Mouse (Mus musculus): Measurements from ENCODE around the gene Nhlrc2. TPM values are rescaled to one million over a fixed set of nuclear protein-coding genes. Genes with fewer than 3 reads are reported as not detected.
"Not testable (repeated sequence)": the region's sequence is repeated elsewhere in the genome, so short reads cannot be mapped to it uniquely, and the experiment has no call there.

Nhlrc2 gene
- 6.0 and 8.3 TPM in 2 replicates for polyA plus RNA-seq (2015; fragmentation: Nextera tagmentation; extraction: Ambion mirVana)

GRCm38 (mm10) chr19:56548230-56549032 is at the start of gene Nhlrc2:
Nhlrc2 (plus strand) TSS chr19:56548261.
- Histone ChIP-seq H3K4me1 (ENCODE audit: control insufficient read depth, insufficient read depth, low read depth, low read length) (peaks cover 16% of the 10 kb centered on the region), H3K27me3 (replicated peaks; ENCODE audit: control insufficient read depth, insufficient read depth, low read length) (no peaks in the 10 kb centered on the region), H3K36me3 (ENCODE audit: control insufficient read depth, insufficient read depth, low read length) (peaks cover 17% of the 10 kb centered on the region), H3K9me3 (ENCODE audit: control insufficient read depth, low read length) (no peaks in the 10 kb centered on the region), H3K9ac (ENCODE audit: low read depth, low read length) (peak within 1 kb of the TSS; percentile 93), H3K4me3 (ENCODE audit: low read length) (peak within 1 kb of the TSS; percentile 91), H3K4me2 (ENCODE audit: low read length) (peak within 1 kb of the TSS; percentile 89), H3K27ac (ENCODE audit: low read depth, low read length) (peak within 1 kb of the TSS; percentile 84)
- peak; percentile 89 for ATAC-seq
- WGBS = under 1% methylated on average over 69 of the region's 69 CpGs

- no CpG with 5 or more reads among the region's 5 CpGs for WGBS
- H3K4me3 ChIP-seq (ENCODE audit: low read length); H3K27me3 ChIP-seq (replicated peaks; ENCODE audit: control insufficient read depth, insufficient read depth, low read length); H3K4me2 ChIP-seq (ENCODE audit: low read length); H3K9ac ChIP-seq (ENCODE audit: low read depth, low read length); H3K4me1 ChIP-seq (ENCODE audit: control insufficient read depth, insufficient read depth, low read depth, low read length); ATAC-seq; H3K27ac ChIP-seq (ENCODE audit: low read depth, low read length); H3K9me3 ChIP-seq (ENCODE audit: control insufficient read depth, low read length); H3K36me3 ChIP-seq (ENCODE audit: control insufficient read depth, insufficient read depth, low read length): not testable (repeated sequence)
Observed at GRCm38 (mm10) chr19:56503069-56503468, 45.0 kb upstream of the Nhlrc2 start.

- not testable (repeated sequence) for H3K4me2 ChIP-seq (ENCODE audit: low read length); H3K4me1 ChIP-seq (ENCODE audit: control insufficient read depth, insufficient read depth, low read depth, low read length); H3K36me3 ChIP-seq (ENCODE audit: control insufficient read depth, insufficient read depth, low read length); H3K9ac ChIP-seq (ENCODE audit: low read depth, low read length); H3K9me3 ChIP-seq (ENCODE audit: control insufficient read depth, low read length); H3K4me3 ChIP-seq (ENCODE audit: low read length); ATAC-seq; H3K27me3 ChIP-seq (replicated peaks; ENCODE audit: control insufficient read depth, insufficient read depth, low read length); H3K27ac ChIP-seq (ENCODE audit: low read depth, low read length)
- WGBS = no CpG with 5 or more reads among the region's 5 CpGs
Observed at GRCm38 (mm10) chr19:56503525-56503924, 44.5 kb upstream of the Nhlrc2 start.

- H3K4me3 ChIP-seq (ENCODE audit: low read length); H3K9ac ChIP-seq (ENCODE audit: low read depth, low read length); ATAC-seq; H3K4me1 ChIP-seq (ENCODE audit: control insufficient read depth, insufficient read depth, low read depth, low read length); H3K36me3 ChIP-seq (ENCODE audit: control insufficient read depth, insufficient read depth, low read length); H3K27ac ChIP-seq (ENCODE audit: low read depth, low read length); H3K4me2 ChIP-seq (ENCODE audit: low read length); H3K9me3 ChIP-seq (ENCODE audit: control insufficient read depth, low read length); H3K27me3 ChIP-seq (replicated peaks; ENCODE audit: control insufficient read depth, insufficient read depth, low read length): not testable (repeated sequence)
- no CpG with 5 or more reads among the region's 4 CpGs for WGBS
Observed at GRCm38 (mm10) chr19:56511207-56511606, 36.9 kb upstream of the Nhlrc2 start.

- H3K36me3 ChIP-seq (ENCODE audit: control insufficient read depth, insufficient read depth, low read length); H3K27me3 ChIP-seq (replicated peaks; ENCODE audit: control insufficient read depth, insufficient read depth, low read length); H3K4me2 ChIP-seq (ENCODE audit: low read length); H3K27ac ChIP-seq (ENCODE audit: low read depth, low read length); ATAC-seq; H3K4me3 ChIP-seq (ENCODE audit: low read length); H3K9ac ChIP-seq (ENCODE audit: low read depth, low read length); H3K4me1 ChIP-seq (ENCODE audit: control insufficient read depth, insufficient read depth, low read depth, low read length); H3K9me3 ChIP-seq (ENCODE audit: control insufficient read depth, low read length): not testable (repeated sequence)
- WGBS = no CpG with 5 or more reads among the region's 2 CpGs
Observed at GRCm38 (mm10) chr19:56513527-56513926, 34.5 kb upstream of the Nhlrc2 start.

GRCm38 (mm10) chr19:56519408-56519807 is 28.7 kb upstream of the Nhlrc2 start:
- H3K27ac ChIP-seq (ENCODE audit: low read depth, low read length); ATAC-seq; H3K36me3 ChIP-seq (ENCODE audit: control insufficient read depth, insufficient read depth, low read length); H3K27me3 ChIP-seq (replicated peaks; ENCODE audit: control insufficient read depth, insufficient read depth, low read length); H3K9me3 ChIP-seq (ENCODE audit: control insufficient read depth, low read length); H3K4me3 ChIP-seq (ENCODE audit: low read length); H3K4me2 ChIP-seq (ENCODE audit: low read length); H3K9ac ChIP-seq (ENCODE audit: low read depth, low read length); H3K4me1 ChIP-seq (ENCODE audit: control insufficient read depth, insufficient read depth, low read depth, low read length): not testable (repeated sequence)
- WGBS = no CpG with 5 or more reads among the region's 7 CpGs

- H3K4me2 ChIP-seq (ENCODE audit: low read length); H3K4me1 ChIP-seq (ENCODE audit: control insufficient read depth, insufficient read depth, low read depth, low read length); H3K27me3 ChIP-seq (replicated peaks; ENCODE audit: control insufficient read depth, insufficient read depth, low read length); ATAC-seq; H3K4me3 ChIP-seq (ENCODE audit: low read length); H3K27ac ChIP-seq (ENCODE audit: low read depth, low read length); H3K9me3 ChIP-seq (ENCODE audit: control insufficient read depth, low read length); H3K9ac ChIP-seq (ENCODE audit: low read depth, low read length); H3K36me3 ChIP-seq (ENCODE audit: control insufficient read depth, insufficient read depth, low read length): not testable (repeated sequence)
- WGBS = no CpG with 5 or more reads among the region's 11 CpGs
Observed at GRCm38 (mm10) chr19:56530529-56530928, 17.5 kb upstream of the Nhlrc2 start.

- Histone ChIP-seq H3K4me1 (ENCODE audit: control insufficient read depth, insufficient read depth, low read depth, low read length) (no peaks in the 10 kb centered on the region), H3K4me3 (ENCODE audit: low read length) (no peak overlapping the region), H3K4me2 (ENCODE audit: low read length) (no peak overlapping the region), H3K9me3 (ENCODE audit: control insufficient read depth, low read length) (no peaks in the 10 kb centered on the region), H3K9ac (ENCODE audit: low read depth, low read length) (no peak overlapping the region), H3K36me3 (ENCODE audit: control insufficient read depth, insufficient read depth, low read length) (no peaks in the 10 kb centered on the region), H3K27ac (ENCODE audit: low read depth, low read length) (no peak overlapping the region), H3K27me3 (replicated peaks; ENCODE audit: control insufficient read depth, insufficient read depth, low read length) (no peaks in the 10 kb centered on the region)
- ATAC-seq = no peak
- WGBS = 95% methylated on average over 12 of the region's 12 CpGs
Observed at GRCm38 (mm10) chr19:56531251-56531650, 16.8 kb upstream of the Nhlrc2 start.

GRCm38 (mm10) chr19:56533291-56534071 is 14.6 kb upstream of the Nhlrc2 start:
- no peak overlapping the region for H3K9ac ChIP-seq (ENCODE audit: low read depth, low read length)
- 87% methylated on average over 14 of the region's 14 CpGs for WGBS

More at GRCm38 (mm10) chr19:56533291-56534071, 14.6 kb upstream of the Nhlrc2 start:
- Histone ChIP-seq H3K9me3 (ENCODE audit: control insufficient read depth, low read length) (no peaks in the 10 kb centered on the region), H3K4me2 (ENCODE audit: low read length) (no peak overlapping the region), H3K27me3 (replicated peaks; ENCODE audit: control insufficient read depth, insufficient read depth, low read length) (no peaks in the 10 kb centered on the region), H3K27ac (ENCODE audit: low read depth, low read length) (no peak overlapping the region), H3K4me1 (ENCODE audit: control insufficient read depth, insufficient read depth, low read depth, low read length) (no peaks in the 10 kb centered on the region), H3K36me3 (ENCODE audit: control insufficient read depth, insufficient read depth, low read length) (no peaks in the 10 kb centered on the region), H3K4me3 (ENCODE audit: low read length) (no peak overlapping the region)
- no peak for ATAC-seq
